Mouse (Mus musculus) lung, postnatal 14 days (tissue): Measurements from ENCODE around the gene Gtf3c2.
A peak's percentile ranks its signal among the peaks of the same experiment; 100 is the strongest.

ENCODE experiments used
- DNase-seq: peaks from one replicate; pipeline ENCODE4 v3.0.0; 2021

Gtf3c2 gene

GRCm38 (mm10) chr5:31197072-31197471, 17.1 kb upstream of the Gtf3c2 start:
- no peak for DNase-seq

GRCm38 (mm10) chr5:31196207-31196606, 16.3 kb upstream of the Gtf3c2 start:
- DNase-seq: no peak

- no peak for DNase-seq
Measured at GRCm38 (mm10) chr5:31195671-31196070, 15.7 kb upstream of the Gtf3c2 start.

- no peak for DNase-seq
Measured at GRCm38 (mm10) chr5:31194486-31195485, 14.8 kb upstream of the Gtf3c2 start.

- DNase-seq: peak; percentile 27
Measured at GRCm38 (mm10) chr5:31193631-31194281, 13.8 kb upstream of the Gtf3c2 start.

- peak; percentile 99 for DNase-seq
Measured at GRCm38 (mm10) chr5:31192939-31193630, 13.1 kb upstream of the Gtf3c2 start, which contains the start of the genes Snx17 and Eif2b4. Snx17 (plus strand) TSS chr5:31193227. Eif2b4 (minus strand) TSS chr5:31193430.

GRCm38 (mm10) chr5:31192045-31192938, 12.3 kb upstream of the Gtf3c2 start:
- no peak for DNase-seq

GRCm38 (mm10) chr5:31190201-31190600, 10.3 kb upstream of the Gtf3c2 start:
- DNase-seq: no peak

- DNase-seq: no peak
Measured at GRCm38 (mm10) chr5:31188223-31188840, 8.4 kb upstream of the Gtf3c2 start.

- DNase-seq: no peak
Measured at GRCm38 (mm10) chr5:31183678-31184077, 3.7 kb upstream of the Gtf3c2 start.

- no peak for DNase-seq
Measured at GRCm38 (mm10) chr5:31181183-31181770, 1.3 kb upstream of the Gtf3c2 start.

GRCm38 (mm10) chr5:31179301-31179765, 611 bp downstream of the Gtf3c2 start:
- no peak for DNase-seq

- no peak for DNase-seq
Measured at GRCm38 (mm10) chr5:31168630-31169029, 11.3 kb downstream of the Gtf3c2 start.

- no peak for DNase-seq
Measured at GRCm38 (mm10) chr5:31164878-31165277, 15.1 kb downstream of the Gtf3c2 start.

- DNase-seq: no peak
Measured at GRCm38 (mm10) chr5:31162462-31162861, 17.5 kb downstream of the Gtf3c2 start.

GRCm38 (mm10) chr5:31154152-31154553, 25.8 kb downstream of the Gtf3c2 start, which contains the start of gene Mpv17:
Mpv17 (minus strand) TSS chr5:31154251.
- peak; percentile 82 for DNase-seq

- DNase-seq: no peak
Measured at GRCm38 (mm10) chr5:31153516-31154151, 26.3 kb downstream of the Gtf3c2 start.

GRCm38 (mm10) chr5:31151746-31152145, 28.2 kb downstream of the Gtf3c2 start:
- DNase-seq: no peak

GRCm38 (mm10) chr5:31149781-31150180, 30.2 kb downstream of the Gtf3c2 start:
- DNase-seq: no peak

GRCm38 (mm10) chr5:31138968-31139425, 40.9 kb downstream of the Gtf3c2 start:
- DNase-seq: peak; percentile 14
